8 mouse cellular contexts compared by ENCODE assay signal in genomic region chr10:115586246-115587231, GRCm38 (mm10). TPM values are rescaled to one million over a fixed set of nuclear protein-coding genes. Genes with fewer than 3 reads are reported as not detected.
DNase-seq lines count a peak whose midpoint lies in the region; ATAC-seq lines count a peak whose summit lies in the region.

No protein-coding gene starts in this region.

- no peak for DNase-seq in heart, postnatal 36 days
- DNase-seq in WW6 (ENCODE audit: low read depth, low spot score): peak; percentile 16
- DNase-seq in embryonic facial prominence, embryonic 11.5 days (ENCODE audit: low spot score): peak; percentile 68
- peak; percentile 53 for DNase-seq in yolk sac, embryonic 10.5 days (ENCODE audit: low spot score)
- no peak for DNase-seq in spleen, postnatal 36 days (ENCODE audit: low spot score in 2 of 2)

- H3K4me3 ChIP-seq in heart, embryonic 13.5 days: peak overlapping the region; percentile 61
- H3K4me3 ChIP-seq in embryonic facial prominence, embryonic 11.5 days (ENCODE audit: low read depth, low read length): peak overlapping the region; percentile 52
- peak overlapping the region; percentile 66 for H3K4me3 ChIP-seq in intestine, embryonic 16.5 days (ENCODE audit: low read length)

- H3K27me3 ChIP-seq in heart, embryonic 13.5 days (replicated peaks): peaks cover 69% of the 10 kb centered on the region
- H3K27me3 ChIP-seq in embryonic facial prominence, embryonic 11.5 days (ENCODE audit: control insufficient read depth, insufficient read depth, low read length): peaks cover 14% of the 10 kb centered on the region
- peaks cover 26% of the 10 kb centered on the region for H3K27me3 ChIP-seq in intestine, embryonic 16.5 days (replicated peaks; ENCODE audit: control insufficient read depth, insufficient read depth, low read length)

- H3K27ac ChIP-seq in heart, embryonic 13.5 days (replicated peaks): no peak overlapping the region
- no peak overlapping the region for H3K27ac ChIP-seq in embryonic facial prominence, embryonic 11.5 days (replicated peaks; ENCODE audit: low read depth, low read length)
- no peak overlapping the region for H3K27ac ChIP-seq in intestine, embryonic 16.5 days (ENCODE audit: low read length)

- peak overlapping the region; percentile 11 for H3K9ac ChIP-seq in heart, embryonic 13.5 days
- peak overlapping the region; percentile 10; the same call in 1 of the 2 replicates for H3K9ac ChIP-seq in embryonic facial prominence, embryonic 11.5 days (replicated peaks; ENCODE audit: low read length)
- H3K9ac ChIP-seq in intestine, embryonic 16.5 days (ENCODE audit: low read depth, low read length): peak overlapping the region; percentile 58; the same call in 1 of the 2 replicates

- H3K4me2 ChIP-seq in heart, embryonic 13.5 days: peak overlapping the region; percentile 98
- peak overlapping the region; percentile 87 for H3K4me2 ChIP-seq in embryonic facial prominence, embryonic 11.5 days (ENCODE audit: low read depth, low read length)
- H3K4me2 ChIP-seq in intestine, embryonic 16.5 days (ENCODE audit: low read depth, low read length): peak overlapping the region; percentile 97

- intact Hi-C loops in heart, postnatal 36 days (cut with DNase I): no loop called here

- H3K36me3 ChIP-seq in heart, embryonic 13.5 days: no peaks in the 10 kb centered on the region
- H3K36me3 ChIP-seq in embryonic facial prominence, embryonic 11.5 days (replicated peaks; ENCODE audit: control insufficient read depth, insufficient read depth, low read depth, low read length): no peaks in the 10 kb centered on the region
- H3K36me3 ChIP-seq in intestine, embryonic 16.5 days (ENCODE audit: control insufficient read depth, insufficient read depth, low read length): no peaks in the 10 kb centered on the region

- no peak for ATAC-seq in heart, embryonic 13.5 days (ENCODE audit: extremely low read depth, insufficient number of reproducible peaks, low FRiP score, low TSS enrichment)
- peak; percentile 68 for ATAC-seq in embryonic facial prominence, embryonic 11.5 days (replicated peaks; ENCODE audit: insufficient number of reproducible peaks, low FRiP score, low TSS enrichment, low read depth)
- peak; percentile 83 for ATAC-seq in intestine, embryonic 16.5 days
- ATAC-seq in megakaryocyte progenitor cell, adult 5-6 weeks (replicated peaks; ENCODE audit: poor library complexity): peak; percentile 54

- no peaks in the 10 kb centered on the region for H3K9me3 ChIP-seq in heart, embryonic 13.5 days
- H3K9me3 ChIP-seq in embryonic facial prominence, embryonic 11.5 days (replicated peaks; ENCODE audit: control insufficient read depth, low read length): no peaks in the 10 kb centered on the region
- no peaks in the 10 kb centered on the region for H3K9me3 ChIP-seq in intestine, embryonic 16.5 days (ENCODE audit: control insufficient read depth, low read length)

- peaks cover 31% of the 10 kb centered on the region for H3K4me1 ChIP-seq in heart, embryonic 13.5 days
- H3K4me1 ChIP-seq in embryonic facial prominence, embryonic 11.5 days (ENCODE audit: control insufficient read depth, insufficient read depth, low read length): no peaks in the 10 kb centered on the region; the same call in 1 of the 2 replicates
- H3K4me1 ChIP-seq in intestine, embryonic 16.5 days (ENCODE audit: control insufficient read depth, insufficient read depth, low read length): peaks cover 18% of the 10 kb centered on the region

- under 1% methylated on average over 41 of the region's 41 CpGs for WGBS in heart, embryonic 13.5 days
- under 1% methylated on average over 41 of the region's 41 CpGs for WGBS in embryonic facial prominence, embryonic 11.5 days
- WGBS in intestine, embryonic 16.5 days: under 1% methylated on average over 41 of the region's 41 CpGs

RNA-seq across cellular contexts. Expression of gene Lgr5, which starts 1.0 kb away (rescaled TPM):
- 0.25 and 0.32 TPM in 2 replicates for polyA plus RNA-seq in heart, embryonic 13.5 days (2015; fragmentation: Nextera tagmentation; extraction: Ambion mirVana)
- total RNA-seq in heart, postnatal 36 days (2021): under 1 TPM in 1 of 2 experiments, not detected in 1; 0.08 TPM
- 10.2 and 11.5 TPM in 2 replicates for polyA plus RNA-seq in embryonic facial prominence, embryonic 11.5 days (2014; fragmentation: Nextera tagmentation; extraction: Ambion mirVana)
- polyA plus RNA-seq in intestine, embryonic 16.5 days (2015; fragmentation: Nextera tagmentation; extraction: Ambion mirVana): 4.1 and 5.0 TPM in 2 replicates
- not detected in 2 replicates for total RNA-seq in megakaryocyte progenitor cell, adult 5-6 weeks (2015)
- total RNA-seq in megakaryocyte progenitor cell, adult 5-6 weeks (2017): 0.14 TPM in 1 of 2 replicates, not detected in the other

RNA-seq across cellular contexts. Expression of gene A930009A15Rik, which starts 16.8 kb away (rescaled TPM):
- polyA plus RNA-seq in heart, embryonic 13.5 days (2015; fragmentation: Nextera tagmentation; extraction: Ambion mirVana): not detected in 2 replicates
- not detected for total RNA-seq in heart, postnatal 36 days (2021)
- polyA plus RNA-seq in embryonic facial prominence, embryonic 11.5 days (2014; fragmentation: Nextera tagmentation; extraction: Ambion mirVana): 0.21 TPM in 2 replicates
- not detected in 2 replicates for polyA plus RNA-seq in intestine, embryonic 16.5 days (2015; fragmentation: Nextera tagmentation; extraction: Ambion mirVana)
- total RNA-seq in megakaryocyte progenitor cell, adult 5-6 weeks (2015): not detected in 2 replicates
- total RNA-seq in megakaryocyte progenitor cell, adult 5-6 weeks (2017): not detected in 2 replicates

Comparison
In these comparisons a context has a peak if more than half of its experiments do, and no peak if none do; other contexts are left out.
1. DNase-seq: peak in WW6 (single experiment), embryonic facial prominence, embryonic 11.5 days (single experiment) and yolk sac, embryonic 10.5 days (single experiment); none in heart, postnatal 36 days (0 of 2) and spleen, postnatal 36 days (0 of 2).
2. Peak in every context shown above with its lines, with median percentiles within 50 percentile points of each other: H3K4me2 ChIP-seq, H3K4me3 ChIP-seq and H3K9ac ChIP-seq.